Mouse (Mus musculus) embryonic stem cell, embryonic (primary cell): ENCODE data around the gene Gfpt1.

Source experiments
- CTCF ChIA-PET, 4 experiments: fragments of 300-600 bp in 2 of 4; fragments of 350-600 bp in 2 of 4; sonication (Branson Sonifier 250); formaldehyde crosslinking; loops; one replicate each; lab custom pipeline; 2022; ENCODE audit warnings: inconsistent platforms in 2 of 4; lab: Charles Lee
- POLR2A ChIA-PET, 4 experiments: fragments of 300-600 bp in 2 of 4; fragments of 350-600 bp in 2 of 4; sonication (Branson Sonifier 250); formaldehyde crosslinking; loops; one replicate each; lab custom pipeline; 2022; ENCODE audit warnings: antibody characterized with exemption in 4 of 4, inconsistent platforms in 1 of 4; lab: Charles Lee

Gene Gfpt1

DNA sequence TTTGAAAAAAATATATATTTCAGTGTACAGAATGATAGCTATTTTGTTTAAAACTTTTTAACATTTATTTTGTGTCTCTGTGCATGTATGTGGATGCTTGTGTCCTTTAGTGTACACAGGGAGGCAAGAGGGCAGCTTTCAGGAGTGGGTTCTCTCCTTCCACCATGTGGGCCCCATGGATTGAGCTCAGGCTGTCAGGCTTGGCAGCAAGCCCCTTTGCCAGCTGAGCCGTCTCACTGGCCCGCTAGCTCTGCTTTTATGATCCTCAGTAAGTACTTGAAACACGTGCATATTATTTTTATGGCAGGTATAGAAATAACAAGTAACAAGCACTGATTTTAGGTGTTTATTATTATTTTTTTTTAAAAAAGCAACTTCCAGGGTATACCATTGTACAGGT lies 90.9 kb downstream of the Gfpt1 start:
- ChIA-PET POLR2A (interaction anchor here in 1 of 4 experiments (0.8 to 0.9 kb wide), 2 partner anchors 14 to 91 kb away, joined by 3 to 8 read pairs; no protein-coding TSS in a partner anchor), CTCF (interaction anchor here (0.6 to 1.0 kb wide), 5 partner anchors 28 to 147 kb away, joined by 3 to 5 read pairs (median 3); no protein-coding TSS in a partner anchor)

DNA sequence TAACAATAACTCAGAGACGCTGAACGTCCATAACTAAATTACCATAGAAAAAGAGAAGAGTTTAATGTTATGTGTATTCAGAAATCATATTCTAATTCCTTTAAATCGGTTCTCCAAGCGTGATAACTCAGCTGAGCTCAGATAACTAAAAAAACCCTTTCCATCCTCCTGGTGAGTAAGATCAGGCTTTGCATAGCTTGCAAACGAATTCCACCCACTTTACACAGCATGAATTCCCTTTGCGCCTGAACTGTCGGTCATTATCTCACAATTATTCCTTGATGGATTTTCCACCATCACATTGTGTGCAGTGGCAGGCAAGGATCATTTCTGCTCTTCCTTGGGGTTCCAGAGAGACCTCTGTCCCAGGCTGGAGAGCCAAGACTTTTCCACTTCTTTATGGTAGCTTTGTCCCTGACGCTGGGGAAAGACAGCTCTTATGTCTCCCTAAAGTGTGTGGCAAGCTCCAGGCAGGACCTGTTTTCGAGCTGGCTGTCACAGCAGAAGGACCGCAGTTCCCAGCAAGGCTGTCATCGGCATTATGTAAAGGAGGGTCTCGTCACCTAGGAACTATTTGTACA lies 91.4 kb downstream of the Gfpt1 start:
- ChIA-PET POLR2A (interaction anchor here in 1 of 4 experiments (0.9 kb wide), 1 partner anchor 92 kb away, joined by 3 read pairs; no protein-coding TSS in a partner anchor), CTCF (interaction anchor here in 3 of 4 experiments (0.8 to 1.0 kb wide), 3 partner anchors 32 to 33 kb away, joined by 3 read pairs; no protein-coding TSS in a partner anchor)

DNA sequence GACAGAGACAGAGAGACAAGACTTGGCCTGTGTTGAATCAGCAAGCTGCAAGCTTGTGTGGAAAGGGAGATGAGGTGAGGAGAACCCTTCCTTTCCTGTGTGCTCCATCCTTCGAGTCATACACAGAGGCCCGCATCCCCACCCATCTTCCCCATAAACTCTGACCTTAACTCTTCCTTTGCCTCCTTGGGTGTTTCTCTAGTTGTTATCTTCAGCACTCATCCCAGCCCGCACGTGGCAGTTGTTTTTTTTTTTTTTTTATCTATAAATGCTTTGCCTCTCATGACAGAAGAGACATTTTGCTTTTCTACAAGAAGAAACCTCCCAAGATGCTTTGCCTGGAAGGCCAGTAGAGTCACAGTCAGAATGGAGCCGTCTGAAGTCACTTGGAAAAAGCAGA lies 95.8 kb downstream of the Gfpt1 start:
- CTCF ChIA-PET = no interaction called here
- POLR2A ChIA-PET = interaction anchor here in 1 of 4 experiments (0.6 to 0.7 kb wide), 2 partner anchors 164 to 581 kb away, joined by 3 to 4 read pairs; no protein-coding TSS in a partner anchor

DNA sequence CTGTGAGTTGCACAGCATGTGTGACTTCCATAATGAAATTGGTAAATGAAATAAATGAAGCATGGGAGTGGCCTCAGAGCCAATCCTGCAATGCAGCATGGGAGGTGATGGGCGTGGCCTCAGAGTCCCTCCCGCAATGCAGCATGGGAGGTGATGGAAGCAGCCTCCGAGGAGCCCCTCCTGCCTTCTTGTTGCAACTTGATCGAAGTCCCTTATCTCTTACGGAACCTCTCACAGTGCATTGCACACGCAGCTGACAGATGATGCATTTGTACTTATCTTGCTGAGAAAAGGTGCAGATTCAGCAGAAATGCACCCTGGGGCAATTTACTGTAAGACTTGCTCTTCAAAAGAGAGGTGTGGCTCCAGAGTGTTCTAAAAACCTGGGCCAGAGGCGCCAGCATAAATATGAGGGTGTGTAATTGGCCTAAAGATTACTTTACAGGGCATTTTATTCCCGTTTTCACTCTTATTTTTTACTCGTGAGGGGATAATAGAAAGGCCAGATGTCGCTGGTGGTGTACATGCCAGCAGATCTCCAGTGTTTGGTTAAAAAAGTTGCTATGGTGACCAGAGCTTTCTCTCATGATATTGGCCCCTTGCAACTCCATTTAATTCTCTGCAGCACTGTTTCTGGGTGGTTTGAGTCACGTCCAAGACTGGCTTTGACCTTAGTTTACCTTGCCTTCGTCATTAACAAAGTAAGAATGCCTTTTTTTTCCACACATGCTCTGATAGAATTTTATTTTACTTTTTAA lies 97.3 kb downstream of the Gfpt1 start:
- ChIA-PET CTCF (no interaction called here), POLR2A (no interaction called here)
